Mouse (Mus musculus) intestine, postnatal 0 days (tissue): Measurements from ENCODE around the gene Fgfr2. TPM values are rescaled to one million over a fixed set of nuclear protein-coding genes. Genes with fewer than 3 reads are reported as not detected.

ENCODE experiments used
- ATAC-seq: fragments of 200-750 bp; cut with Nextera tagmentation; 2 replicates; pipeline ENCODE4 v1.8.0; 2017; ENCODE audit warnings: mild to moderate bottlenecking, moderate TSS enrichment, moderate library complexity
- H3K27ac ChIP-seq: fragments of 300-500 bp; sonication (generic); 2 replicates; pipeline ENCODE4 v1.5.1; 2014; ENCODE audit warnings: mild to moderate bottlenecking, low read depth, low read length, moderate library complexity
- H3K27me3 ChIP-seq: fragments of 300-500 bp; sonication (generic); replicated peaks from 2 replicates; pipeline ENCODE4 v1.6.1; 2014; ENCODE audit warnings: low read length, mixed read lengths; ENCODE audit not compliant: control insufficient read depth, insufficient read depth
- H3K36me3 ChIP-seq: fragments of 300-500 bp; sonication (generic); 2 replicates; pipeline ENCODE4 v1.6.1; 2014; ENCODE audit warnings: mild to moderate bottlenecking, moderate library complexity; ENCODE audit not compliant: control insufficient read depth, insufficient read depth
- H3K4me1 ChIP-seq: fragments of 300-500 bp; sonication (generic); replicated peaks from 2 replicates; pipeline ENCODE4 v1.6.1; 2014; ENCODE audit warnings: antibody characterized with exemption, low read length, mixed read lengths; ENCODE audit not compliant: control insufficient read depth, insufficient read depth
- H3K4me2 ChIP-seq: fragments of 300-500 bp; sonication (generic); replicated peaks from 2 replicates; pipeline ENCODE4 v1.6.1; 2014; ENCODE audit warnings: low read depth, mild to moderate bottlenecking, moderate library complexity
- H3K4me3 ChIP-seq: fragments of 300-500 bp; sonication (generic); 2 replicates; pipeline ENCODE4 v1.5.1; 2014; ENCODE audit warnings: low read depth, low read length
- H3K9ac ChIP-seq: fragments of 300-500 bp; sonication (generic); 2 replicates; pipeline ENCODE4 v1.6.1; 2014; ENCODE audit warnings: mild to moderate bottlenecking, low read depth, low read length
- H3K9me3 ChIP-seq: fragments of 300-500 bp; sonication (generic); 2 replicates; pipeline ENCODE4 v1.6.1; 2016; ENCODE audit warnings: mixed run types; ENCODE audit not compliant: control insufficient read depth
- CTCF ChIP-seq: sonication (generic); IDR thresholded peaks from 2 replicates; pipeline ENCODE4 v1.5.1; 2016; ENCODE audit warnings: low read depth, mild to moderate bottlenecking, control low read depth, antibody characterized with exemption, moderate library complexity
- WGBS: fragments of 180-500 bp; shearing (Covaris S2); extraction: QIAGEN DNeasy Blood & Tissue Kit; methylation state at CpG from one replicate; pipeline ENCODE4 v1.1.7; 2014; 5-methylcytosine and 5-hydroxymethylcytosine counted together
- polyA plus RNA-seq: library from polyadenylated mRNA; unstranded; fragments of >200 nt; fragmentation: Nextera tagmentation; extraction: Ambion mirVana; gene quantifications from 2 replicates; pipeline ENCODE4 v1.2.1, GENCODE M21; 2015

Gene Fgfr2
- polyA plus RNA-seq, 1 experiment from 2014 or later, result 29.5 TPM

DNA sequence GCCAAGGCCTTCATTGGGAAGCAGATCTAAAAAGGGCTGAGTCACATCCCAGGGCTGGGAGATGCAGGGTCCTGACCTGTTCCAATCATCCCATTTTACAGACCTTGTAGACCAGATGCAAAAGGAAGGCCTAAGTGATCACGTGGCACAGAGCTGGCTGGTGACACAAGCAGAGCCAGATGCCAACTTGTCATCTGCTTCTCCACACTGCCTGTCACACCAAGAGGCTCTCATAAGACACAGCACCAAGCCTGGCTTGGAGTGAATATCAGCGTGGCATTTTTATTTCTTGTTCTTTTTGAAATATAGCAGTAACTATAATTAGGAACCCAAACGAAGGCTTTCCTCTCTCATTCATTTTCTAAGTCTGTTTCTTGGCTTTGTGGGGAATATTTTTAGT, 858.4 kb downstream of the Fgfr2 start:
- H3K9me3 ChIP-seq, result no peaks in the 10 kb centered on the region
- no peak overlapping the region for H3K4me2 ChIP-seq
- no peak overlapping the region for H3K9ac ChIP-seq
- no peak for ATAC-seq
- H3K4me3 ChIP-seq, result no peak overlapping the region
- H3K27me3 ChIP-seq, result no peaks in the 10 kb centered on the region
- H3K27ac ChIP-seq, result no peak overlapping the region
- 75% methylated on average over 3 of the region's 3 CpGs for WGBS
- peaks cover 25% of the 10 kb centered on the region for H3K36me3 ChIP-seq
- H3K4me1 ChIP-seq, result no peaks in the 10 kb centered on the region
- no peak for TF ChIP-seq CTCF

DNA sequence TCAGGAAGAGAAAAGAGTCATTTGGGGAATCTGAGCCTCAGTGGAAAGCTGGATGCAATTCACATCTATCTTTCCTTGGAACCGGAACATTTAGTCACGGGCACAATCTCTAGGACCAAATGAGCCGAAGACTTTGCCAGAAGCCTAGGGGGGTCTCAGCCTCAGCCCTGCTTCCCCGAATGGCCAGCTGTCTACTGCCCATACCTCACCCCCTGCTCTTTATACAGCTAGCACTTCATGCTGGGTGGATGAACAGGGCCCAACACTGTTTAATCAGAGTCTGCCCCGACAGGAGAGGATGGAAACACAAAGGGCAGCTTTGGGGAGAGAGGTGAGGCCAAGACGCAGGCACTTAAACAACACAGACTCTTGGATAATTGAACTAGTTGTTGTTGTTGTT, 860.0 kb downstream of the Fgfr2 start:
- Histone ChIP-seq H3K4me2 (no peak overlapping the region), H3K9me3 (no peaks in the 10 kb centered on the region), H3K27ac (no peak overlapping the region), H3K4me3 (no peak overlapping the region), H3K27me3 (no peaks in the 10 kb centered on the region), H3K9ac (no peak overlapping the region), H3K4me1 (no peaks in the 10 kb centered on the region), H3K36me3 (peaks cover 17% of the 10 kb centered on the region)
- ATAC-seq, result no peak
- no peak for TF ChIP-seq CTCF
- 72% methylated on average over 6 of the region's 6 CpGs for WGBS

DNA sequence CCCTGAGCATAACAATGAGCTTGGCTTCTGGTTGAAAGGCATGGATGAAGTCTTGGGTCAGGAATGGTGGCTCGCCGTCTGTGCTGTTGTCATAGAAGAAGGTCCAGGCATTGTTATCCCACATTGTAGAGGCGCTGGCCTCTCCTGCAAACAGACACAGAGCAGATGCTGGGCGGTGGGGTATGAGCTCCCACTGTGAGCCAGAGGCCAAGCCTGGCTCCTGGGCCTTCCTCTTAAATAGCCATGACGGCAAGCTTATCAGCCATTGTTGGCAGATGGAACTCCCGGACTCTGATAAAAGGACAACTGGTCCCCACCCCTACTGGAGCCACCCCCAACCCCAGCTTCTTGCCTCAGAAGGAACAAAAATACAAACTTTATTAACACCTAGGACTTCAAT, 860.5 kb downstream of the Fgfr2 start:
- H3K27ac ChIP-seq, result no peak overlapping the region

DNA sequence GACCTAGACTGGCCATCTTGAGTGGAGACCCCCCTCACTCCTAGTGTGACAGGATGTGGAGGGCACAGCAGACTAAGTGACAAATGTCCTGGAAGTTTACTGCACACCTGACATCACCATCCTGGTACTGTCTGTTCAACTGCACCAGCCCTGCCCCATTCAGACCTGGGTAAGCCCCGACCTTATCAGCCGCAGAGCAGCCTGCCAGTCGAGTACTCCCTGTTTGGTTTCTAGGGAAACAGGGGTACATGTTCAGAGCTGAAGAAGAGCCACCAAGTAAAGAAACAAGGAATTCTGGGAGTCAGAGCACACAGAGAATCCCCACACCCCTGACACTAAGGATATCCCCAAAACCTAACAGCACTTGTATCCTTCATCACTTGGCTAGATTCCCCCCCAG, 861.3 kb downstream of the Fgfr2 start:
- no peak for TF ChIP-seq CTCF
- WGBS, result 33% methylated on average over 3 of the region's 3 CpGs
- no peaks in the 10 kb centered on the region for H3K9me3 ChIP-seq
- no peaks in the 10 kb centered on the region for H3K27me3 ChIP-seq
- no peak overlapping the region for H3K9ac ChIP-seq
- H3K4me3 ChIP-seq, result no peak overlapping the region
- H3K27ac ChIP-seq, result no peak overlapping the region
- H3K4me2 ChIP-seq, result no peak overlapping the region
- H3K4me1 ChIP-seq, result no peaks in the 10 kb centered on the region
- no peak for ATAC-seq
- H3K36me3 ChIP-seq, result peaks cover 16% of the 10 kb centered on the region

More for the DNA sequence above, 860.5 kb downstream of the Fgfr2 start:
- Histone ChIP-seq H3K4me1 (no peaks in the 10 kb centered on the region), H3K4me2 (no peak overlapping the region), H3K27me3 (no peaks in the 10 kb centered on the region), H3K4me3 (no peak overlapping the region), H3K36me3 (peaks cover 16% of the 10 kb centered on the region), H3K9ac (no peak overlapping the region), H3K9me3 (no peaks in the 10 kb centered on the region)
- no peak for TF ChIP-seq CTCF
- no peak for ATAC-seq
- WGBS, result 59% methylated on average over 6 of the region's 6 CpGs

DNA sequence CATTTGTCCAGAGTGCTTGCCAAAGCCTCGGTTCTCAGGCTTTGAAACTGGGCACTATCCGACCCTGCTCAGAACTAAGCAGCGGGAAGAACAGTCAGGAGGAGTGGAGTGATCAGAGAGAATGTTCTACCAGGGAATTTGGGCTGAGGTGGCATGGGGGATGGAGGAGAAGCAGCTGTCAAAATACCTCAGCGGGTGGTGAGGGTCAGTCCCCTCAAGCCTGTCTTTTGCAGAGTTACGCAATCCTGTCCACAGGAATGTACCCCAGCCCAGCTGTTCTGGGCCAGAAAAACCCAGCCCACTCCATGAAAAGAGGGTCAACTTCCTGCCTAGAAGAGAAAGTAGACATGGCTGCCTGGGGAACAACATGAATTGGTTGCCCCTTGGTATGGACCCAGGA, 862.5 kb downstream of the Fgfr2 start:
- Histone ChIP-seq H3K27me3 (no peaks in the 10 kb centered on the region), H3K4me2 (no peak overlapping the region), H3K4me3 (no peak overlapping the region), H3K36me3 (peaks cover 5% of the 10 kb centered on the region; the same call in 1 of the 2 replicates), H3K9me3 (no peaks in the 10 kb centered on the region), H3K9ac (no peak overlapping the region), H3K27ac (no peak overlapping the region), H3K4me1 (no peaks in the 10 kb centered on the region)
- no peak for TF ChIP-seq CTCF
- 72% methylated on average over 5 of the region's 5 CpGs for WGBS
- no peak for ATAC-seq

DNA sequence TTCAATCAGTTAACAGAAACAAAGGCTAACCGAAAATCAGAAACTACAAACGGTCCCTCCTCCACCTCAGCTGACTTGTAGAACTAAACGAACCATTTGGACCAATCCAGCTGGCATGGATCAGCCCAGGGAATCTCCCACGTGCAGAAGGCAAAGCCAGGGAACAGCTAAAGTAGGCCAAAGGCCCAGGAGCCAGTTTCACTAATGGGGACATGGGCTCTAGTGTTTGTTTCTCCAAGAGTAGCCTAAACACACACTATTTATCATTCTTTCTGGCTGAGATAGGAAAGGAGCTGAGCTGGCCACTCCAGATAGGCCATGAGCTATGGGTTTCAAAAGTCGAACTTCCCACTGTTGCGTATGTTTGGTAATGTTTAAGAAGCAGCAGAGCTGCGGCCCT, 864.3 kb downstream of the Fgfr2 start:
- no peaks in the 10 kb centered on the region for H3K27me3 ChIP-seq
- WGBS, result 43% methylated on average over 7 of the region's 7 CpGs
- H3K4me1 ChIP-seq, result no peaks in the 10 kb centered on the region
- 0 out of 2 replicates have a peak overlapping the region, but pooled peaks have one; percentile 54 for H3K27ac ChIP-seq
- no peaks in the 10 kb centered on the region; the same call in 1 of the 2 replicates for H3K36me3 ChIP-seq
- H3K9ac ChIP-seq, result no peak overlapping the region
- ATAC-seq, result peak; percentile 38; the same call in 1 of the 2 replicates
- no peak overlapping the region for H3K4me3 ChIP-seq
- no peaks in the 10 kb centered on the region for H3K9me3 ChIP-seq
- TF ChIP-seq CTCF, result no peak
- no peak overlapping the region for H3K4me2 ChIP-seq

DNA sequence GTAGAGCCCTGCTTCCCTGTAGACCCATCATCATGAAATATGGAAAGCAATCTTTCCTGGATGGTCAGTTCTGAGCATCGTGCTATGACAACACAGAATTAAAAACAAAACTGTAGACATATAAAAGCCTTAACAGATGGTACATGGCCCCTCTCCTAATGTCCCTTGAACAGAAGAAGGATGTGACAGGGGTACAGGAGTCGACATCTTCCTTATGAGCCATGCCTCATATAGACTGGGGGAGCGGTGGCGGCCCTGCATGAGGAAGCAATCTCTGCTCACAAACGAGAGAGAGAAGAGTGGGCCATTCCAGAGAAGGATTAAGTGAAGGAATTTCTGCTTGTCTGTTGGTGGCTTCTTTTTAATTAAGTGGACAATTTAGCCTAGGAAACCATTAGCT, 864.9 kb downstream of the Fgfr2 start:
- ATAC-seq, result no peak
- WGBS, result 74% methylated on average over 5 of the region's 5 CpGs
- Histone ChIP-seq H3K9ac (no peak overlapping the region), H3K27me3 (no peaks in the 10 kb centered on the region), H3K4me1 (no peaks in the 10 kb centered on the region), H3K4me3 (no peak overlapping the region), H3K9me3 (no peaks in the 10 kb centered on the region), H3K36me3 (no peaks in the 10 kb centered on the region; the same call in 1 of the 2 replicates), H3K4me2 (no peak overlapping the region), H3K27ac (peak overlapping the region; percentile 54; the same call in 1 of the 2 replicates)
- no peak for TF ChIP-seq CTCF
